Mouse (Mus musculus) c-Kit-positive CD71-negative TER-119-negative erythroid progenitor cells, embryonic 14.5 days (primary cell): ENCODE measurements at regions not wholly inside any gene's neighbourhood (a gene's known extent, or its start where the extent isn't known, plus 50 kb on each side); places are given as distances from the start of the nearest gene placed in this dataset.

Experiments used
- DNase-seq: peaks from one replicate; pipeline ENCODE4 v3.0.0-alpha.2; 2013; ENCODE audit warnings: low read depth

GRCm38 (mm10) chr2:128337192-128337591, 211.4 kb downstream of the Bcl2l11 start:
- no peak for DNase-seq

GRCm38 (mm10) chr2:128337791-128338190, 212.0 kb downstream of the Bcl2l11 start:
- DNase-seq = no peak

GRCm38 (mm10) chr2:128338474-128338873, 212.6 kb downstream of the Bcl2l11 start:
- DNase-seq = no peak

GRCm38 (mm10) chr2:128339061-128339642, 213.3 kb downstream of the Bcl2l11 start:
- no peak for DNase-seq

GRCm38 (mm10) chr2:128339643-128340487, 214.0 kb downstream of the Bcl2l11 start:
- no peak for DNase-seq

- DNase-seq = no peak
Observed at GRCm38 (mm10) chr2:128340631-128341240, 214.9 kb downstream of the Bcl2l11 start.

GRCm38 (mm10) chr2:128342212-128342611, 216.4 kb downstream of the Bcl2l11 start:
- DNase-seq = peak; percentile 51

- DNase-seq = no peak
Observed at GRCm38 (mm10) chr2:128345557-128345956, 219.7 kb downstream of the Bcl2l11 start.

GRCm38 (mm10) chr2:128348556-128348955, 222.7 kb downstream of the Bcl2l11 start:
- DNase-seq = no peak

GRCm38 (mm10) chr2:128351405-128351804, 225.6 kb downstream of the Bcl2l11 start:
- DNase-seq = no peak

- DNase-seq = no peak
Observed at GRCm38 (mm10) chr2:128352533-128352932, 226.7 kb downstream of the Bcl2l11 start.

GRCm38 (mm10) chr2:128353457-128353856, 227.6 kb downstream of the Bcl2l11 start:
- DNase-seq = no peak

- DNase-seq = no peak
Observed at GRCm38 (mm10) chr2:128356326-128356725, 230.5 kb downstream of the Bcl2l11 start.

- no peak for DNase-seq
Observed at GRCm38 (mm10) chr2:128359106-128359505, 231.9 kb upstream of the Spdye4c start.

GRCm38 (mm10) chr2:128360517-128360916, 230.5 kb upstream of the Spdye4c start:
- DNase-seq = no peak

GRCm38 (mm10) chr2:128361436-128361835, 229.6 kb upstream of the Spdye4c start:
- DNase-seq = no peak

GRCm38 (mm10) chr2:128364161-128364560, 226.8 kb upstream of the Spdye4c start:
- no peak for DNase-seq

GRCm38 (mm10) chr2:128365004-128365403, 226.0 kb upstream of the Spdye4c start:
- DNase-seq = no peak

GRCm38 (mm10) chr2:128365775-128366174, 225.2 kb upstream of the Spdye4c start:
- no peak for DNase-seq

GRCm38 (mm10) chr2:128367266-128368150, 223.5 kb upstream of the Spdye4c start:
- no peak for DNase-seq

GRCm38 (mm10) chr2:128368534-128369273, 222.3 kb upstream of the Spdye4c start:
- DNase-seq = no peak
